Mouse (Mus musculus): ENCODE data around the gene Prune2. TPM values are rescaled to one million over a fixed set of nuclear protein-coding genes. Genes with fewer than 3 reads are reported as not detected.

The Prune2 gene
- total and polyA plus RNA-seq, 3 experiments = not detected

GRCm38 (mm10) chr19:17071205-17071604 lies 115.3 kb downstream of the Prune2 start:
- no peaks in the 10 kb centered on the region for H3K9me3 ChIP-seq (replicated peaks; ENCODE audit: insufficient read depth, low read length)
- no peak overlapping the region for H3K4me3 ChIP-seq (ENCODE audit: control insufficient read depth in 1 of 2, insufficient read depth in 1 of 2, low read depth in 2 of 2, low read length in 2 of 2)
- no peaks in the 10 kb centered on the region for H3K4me1 ChIP-seq (ENCODE audit: control insufficient read depth in 1 of 2, insufficient read depth in 2 of 2, low read length in 2 of 2)
- no peaks in the 10 kb centered on the region for H3K79me2 ChIP-seq (ENCODE audit: control insufficient read depth, insufficient read depth, low read length, poor library complexity)
- no peak overlapping the region for H3K27ac ChIP-seq (ENCODE audit: control insufficient read depth, low read depth, low read length)
- no peak for DNase-seq (ENCODE audit: low read depth, low spot score)
- H3K36me3 ChIP-seq (ENCODE audit: control insufficient read depth in 1 of 2, insufficient read depth in 2 of 2, low read length in 2 of 2) = no peaks in the 10 kb centered on the region
- H3K9ac ChIP-seq (ENCODE audit: control insufficient read depth, low read depth, low read length, poor library complexity, severe bottlenecking) = no peak overlapping the region
- no peaks in the 10 kb centered on the region for H3K27me3 ChIP-seq (ENCODE audit: control insufficient read depth in 1 of 2, insufficient read depth in 2 of 2, low read length in 2 of 2)
- no peak for TF ChIP-seq TCF12 (IDR thresholded peaks at IDR 0.05; ENCODE audit: low read depth, low read length)
- no peak for TF ChIP-seq ZKSCAN1 (IDR thresholded peaks at IDR 0.05; ENCODE audit: low read depth, low read length)
- TF ChIP-seq SMC3 (IDR thresholded peaks at IDR 0.05; ENCODE audit: low read depth, low read length) = no peak
- TF ChIP-seq KAT2A (conservative IDR thresholded peaks at IDR 0.05; ENCODE audit: low read depth, low read length) = no peak
- no peak for TF ChIP-seq UBTF (IDR thresholded peaks at IDR 0.05; ENCODE audit: borderline replicate concordance, insufficient read depth, low read depth, low read length)
- no peak for TF ChIP-seq RCOR1 (IDR thresholded peaks at IDR 0.05; ENCODE audit: low read depth, low read length)
- TF ChIP-seq RAD21 (IDR thresholded peaks at IDR 0.05; ENCODE audit: low read depth, low read length) = no peak
- no peak for TF ChIP-seq TBP (IDR thresholded peaks at IDR 0.05; ENCODE audit: low read depth, low read length)
- no peak for TF ChIP-seq GATA1 (IDR thresholded peaks at IDR 0.05; ENCODE audit: low read depth, low read length)
- TF ChIP-seq MAX (IDR thresholded peaks at IDR 0.05; ENCODE audit: low read length) = no peak
- no peak for TF ChIP-seq EP300 (IDR thresholded peaks at IDR 0.05; ENCODE audit: low read depth in 1 of 2, low read length in 2 of 2)
- no peak for TF ChIP-seq ZMIZ1 (IDR thresholded peaks at IDR 0.05; ENCODE audit: low read depth, low read length)
- no peak for TF ChIP-seq GABPA (IDR thresholded peaks at IDR 0.05; ENCODE audit: low read depth, low read length)
- TF ChIP-seq USF2 (IDR thresholded peaks at IDR 0.05; ENCODE audit: borderline replicate concordance in 1 of 2, insufficient read depth in 1 of 2, low read depth in 1 of 2, low read length in 2 of 2) = no peak
- no peak for TF ChIP-seq TAL1 (IDR thresholded peaks at IDR 0.05; ENCODE audit: low read length)
- TF ChIP-seq MXI1 (IDR thresholded peaks at IDR 0.05; ENCODE audit: low read depth, low read length) = no peak
- TF ChIP-seq NELFE (IDR thresholded peaks at IDR 0.05; ENCODE audit: low read depth, low read length) = no peak
- no peak for TF ChIP-seq MAFK (IDR thresholded peaks at IDR 0.05; ENCODE audit: borderline replicate concordance, low read depth, low read length)
- TF ChIP-seq MAZ (IDR thresholded peaks at IDR 0.05; ENCODE audit: low read depth, low read length) = no peak

GRCm38 (mm10) chr19:17072245-17072644 lies 116.3 kb downstream of the Prune2 start:
- no peak overlapping the region for H3K9ac ChIP-seq (ENCODE audit: control insufficient read depth, low read depth, low read length, poor library complexity, severe bottlenecking)
- no peaks in the 10 kb centered on the region for H3K36me3 ChIP-seq (ENCODE audit: control insufficient read depth in 1 of 2, insufficient read depth in 2 of 2, low read length in 2 of 2)
- H3K79me2 ChIP-seq (ENCODE audit: control insufficient read depth, insufficient read depth, low read length, poor library complexity) = no peaks in the 10 kb centered on the region
- no peak overlapping the region for H3K27ac ChIP-seq (ENCODE audit: control insufficient read depth, low read depth, low read length)
- no peaks in the 10 kb centered on the region for H3K4me1 ChIP-seq (ENCODE audit: control insufficient read depth in 1 of 2, insufficient read depth in 2 of 2, low read length in 2 of 2)
- no peaks in the 10 kb centered on the region for H3K9me3 ChIP-seq (replicated peaks; ENCODE audit: insufficient read depth, low read length)
- no peak for DNase-seq (ENCODE audit: low read depth, low spot score)
- TF ChIP-seq BHLHE40 (IDR thresholded peaks at IDR 0.05; ENCODE audit: borderline replicate concordance, low read depth, low read length) (no peak), MXI1 (IDR thresholded peaks at IDR 0.05; ENCODE audit: low read depth, low read length) (no peak), UBTF (IDR thresholded peaks at IDR 0.05; ENCODE audit: borderline replicate concordance, insufficient read depth, low read depth, low read length) (no peak)
- H3K4me3 ChIP-seq (ENCODE audit: control insufficient read depth in 1 of 2, insufficient read depth in 1 of 2, low read depth in 2 of 2, low read length in 2 of 2) = no peak overlapping the region
- peaks cover 0 to 3% of the 10 kb centered on the region in 2 experiments; a peak in 1 of 4 replicates for H3K27me3 ChIP-seq (ENCODE audit: control insufficient read depth in 1 of 2, insufficient read depth in 2 of 2, low read length in 2 of 2)

Measured in MEL (cell line).